Mouse (Mus musculus): Measurements from ENCODE around the gene Camta1.

Camta1 gene

DNA sequence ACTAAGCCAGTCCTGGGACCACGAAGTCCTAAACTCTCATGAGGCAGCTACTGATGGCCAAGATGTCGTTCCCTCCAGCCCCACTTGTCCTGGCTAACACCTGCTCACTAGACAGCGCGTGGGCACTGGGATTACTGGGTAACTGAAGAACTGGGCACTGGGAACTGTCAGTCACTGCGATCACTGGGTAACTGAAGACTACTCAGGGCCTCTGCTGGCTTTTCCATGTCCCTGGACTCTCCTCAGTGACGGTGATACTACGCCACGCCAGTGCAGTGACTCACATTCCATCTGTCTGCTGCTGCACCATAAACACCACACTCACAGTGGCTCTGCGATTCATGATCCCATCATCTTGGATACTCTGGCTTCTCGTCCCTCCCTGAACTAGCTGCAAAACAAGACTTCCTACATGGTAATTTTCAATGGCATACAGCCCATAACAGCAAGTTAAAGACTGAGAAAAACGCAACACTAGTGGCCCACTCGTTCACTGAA lies 81.7 kb downstream of the Camta1 start:
- DNase-seq (ENCODE audit: low spot score): no peak

DNA sequence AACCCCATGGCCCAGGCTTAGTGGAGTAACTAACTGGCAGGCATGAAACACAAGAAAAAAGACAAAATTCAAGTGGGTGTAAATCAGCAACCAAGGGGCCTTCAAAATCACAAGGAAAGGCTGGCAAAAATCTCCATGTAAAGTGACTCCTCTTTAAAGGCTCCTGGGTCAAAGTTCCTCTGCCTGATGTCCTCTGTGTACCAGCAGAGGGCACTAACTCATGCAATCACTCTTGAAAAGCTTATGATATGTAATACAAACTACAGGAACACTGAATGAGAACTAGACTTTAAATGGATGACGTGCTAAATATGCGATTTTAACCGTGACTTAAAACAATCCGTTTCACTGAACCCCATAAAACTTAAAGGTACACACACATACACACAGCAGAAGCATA lies 83.2 kb downstream of the Camta1 start:
- no peak for DNase-seq (ENCODE audit: low spot score)

DNA sequence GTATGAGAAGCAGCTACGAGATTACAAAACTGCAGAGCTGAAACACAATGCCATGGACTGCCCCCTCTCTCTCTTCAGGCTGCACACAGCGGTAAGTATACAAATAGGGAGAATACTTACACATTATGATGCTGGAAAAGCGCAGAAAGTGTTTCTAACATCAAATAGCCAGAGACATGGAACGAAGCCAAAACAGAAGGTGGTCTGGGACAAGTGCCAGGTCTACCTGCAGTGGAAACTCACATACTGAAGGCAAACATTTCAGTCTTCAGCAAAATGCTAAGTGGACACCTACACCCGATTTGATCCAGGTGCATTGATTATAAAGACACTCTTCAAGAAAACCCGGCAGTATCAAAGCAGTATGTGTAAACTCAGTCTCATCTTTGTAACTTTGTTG lies 84.2 kb downstream of the Camta1 start:
- DNase-seq (ENCODE audit: low spot score): no peak

DNA sequence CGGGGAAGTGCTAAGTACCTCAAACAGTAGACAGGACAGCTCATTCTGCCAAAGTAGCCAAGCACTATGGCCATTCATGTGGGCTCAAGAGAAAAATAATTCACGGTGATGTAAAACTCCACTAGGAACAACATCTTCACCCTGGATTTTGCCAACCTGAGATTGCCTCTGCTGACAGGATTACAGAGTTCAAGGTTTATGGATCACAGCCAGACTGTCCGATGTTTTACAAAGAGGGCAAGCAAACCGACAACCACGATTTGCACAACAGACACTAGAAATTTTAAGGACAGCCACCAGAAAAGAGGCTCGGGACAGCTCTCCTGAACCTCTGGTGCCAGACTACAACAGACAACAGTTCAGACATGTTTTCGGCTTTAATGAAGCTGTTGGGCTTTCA lies 86.2 kb downstream of the Camta1 start:
- no peak for DNase-seq (ENCODE audit: low spot score)

DNA sequence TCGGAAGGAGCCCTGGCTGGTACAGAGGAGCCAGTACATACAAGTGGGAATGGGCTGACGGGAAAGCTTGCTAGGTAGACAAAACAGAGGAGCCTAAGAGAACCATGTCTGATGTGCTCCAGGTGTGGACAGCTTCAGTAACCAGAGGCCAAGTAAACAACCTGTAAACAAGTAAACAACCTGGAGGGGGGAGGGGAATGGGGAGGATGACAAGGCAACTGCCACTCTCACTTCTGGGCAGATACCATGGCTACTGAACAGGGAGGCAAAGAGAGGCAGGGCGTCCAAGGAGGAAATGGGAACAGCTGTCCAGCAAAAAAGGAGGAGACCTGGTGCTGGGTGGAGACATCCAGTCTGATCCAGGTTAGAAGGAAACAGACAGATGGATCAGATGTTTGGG lies 88.0 kb downstream of the Camta1 start:
- DNase-seq (ENCODE audit: low spot score): no peak

DNA sequence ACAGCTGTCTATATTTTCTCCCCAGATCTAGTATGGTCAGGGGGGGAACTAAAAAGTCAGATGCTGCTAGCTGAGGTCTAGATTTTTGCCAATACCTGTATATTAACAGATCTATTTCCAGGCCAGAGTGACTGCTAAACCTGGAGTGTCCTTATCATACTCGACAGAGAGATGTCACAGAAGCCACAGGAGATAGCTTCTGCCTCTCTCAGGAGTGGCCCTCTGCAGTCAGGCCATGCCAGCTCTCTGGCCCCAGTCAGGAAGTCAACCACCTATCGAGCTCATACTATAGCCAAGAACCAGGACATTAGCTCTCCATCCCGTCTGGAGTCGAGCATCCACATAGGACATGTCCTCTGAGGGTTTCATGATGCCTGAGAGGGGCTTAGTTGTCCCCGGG lies 88.7 kb downstream of the Camta1 start:
- DNase-seq (ENCODE audit: low spot score): no peak

DNA sequence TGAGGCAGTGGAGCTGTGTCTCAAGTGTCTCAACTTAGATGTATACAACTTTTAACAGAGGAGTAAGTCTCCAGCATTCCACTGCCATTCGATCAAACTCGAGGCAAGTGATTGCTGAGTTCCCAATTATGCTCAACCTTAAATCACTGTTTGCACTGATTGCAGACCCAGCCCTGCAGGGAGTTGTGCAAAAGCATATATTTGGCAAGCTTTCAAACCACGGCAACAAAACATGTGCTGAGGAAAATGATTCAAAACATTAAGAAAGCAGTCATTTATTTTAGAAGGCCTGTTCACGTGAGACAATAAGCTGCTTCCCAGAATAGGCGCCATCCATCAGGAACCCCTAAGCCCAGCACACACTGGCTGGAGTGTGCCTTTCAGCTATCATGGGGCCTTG lies 91.0 kb downstream of the Camta1 start:
- no peak for DNase-seq (ENCODE audit: low spot score)

DNA sequence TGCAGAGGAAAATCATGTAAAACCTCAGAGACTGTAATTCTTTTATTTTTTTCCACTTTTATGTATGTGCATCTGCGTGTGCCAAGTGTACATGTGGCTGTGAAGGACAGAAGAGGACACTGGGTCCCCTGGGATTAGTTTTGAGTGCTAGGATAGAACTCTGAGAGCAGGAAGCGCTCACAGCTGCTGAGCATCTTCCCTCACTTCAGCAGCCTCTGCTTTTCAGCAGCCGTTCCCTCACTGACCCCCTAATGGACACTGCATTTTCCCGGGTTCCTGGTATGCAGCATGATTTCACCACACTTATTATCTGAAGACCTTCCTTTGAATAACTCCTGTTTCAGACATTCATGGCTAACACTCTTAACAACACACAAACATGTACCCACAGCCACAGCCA lies 93.9 kb downstream of the Camta1 start:
- no peak for DNase-seq (ENCODE audit: low spot score)

DNA sequence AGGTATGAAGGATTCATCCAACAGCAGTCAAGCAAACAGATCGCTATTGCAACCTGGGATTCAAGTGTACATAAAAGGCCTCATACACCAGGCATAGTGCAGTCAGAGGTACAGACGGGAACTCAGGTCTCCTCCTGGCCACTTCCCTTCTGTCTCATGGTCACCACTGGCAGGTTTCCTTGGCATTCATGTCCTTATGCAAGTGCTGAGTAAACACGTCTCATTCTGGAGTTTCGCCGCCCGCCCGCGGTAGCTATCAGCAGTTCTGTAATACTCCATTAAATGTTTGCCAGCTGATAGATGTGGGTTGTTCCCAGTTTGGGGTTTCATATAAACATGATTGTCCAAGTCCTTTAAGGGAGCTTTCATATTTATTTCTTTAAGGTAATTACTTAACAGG lies 94.3 kb downstream of the Camta1 start:
- DNase-seq (ENCODE audit: low spot score): no peak

DNA sequence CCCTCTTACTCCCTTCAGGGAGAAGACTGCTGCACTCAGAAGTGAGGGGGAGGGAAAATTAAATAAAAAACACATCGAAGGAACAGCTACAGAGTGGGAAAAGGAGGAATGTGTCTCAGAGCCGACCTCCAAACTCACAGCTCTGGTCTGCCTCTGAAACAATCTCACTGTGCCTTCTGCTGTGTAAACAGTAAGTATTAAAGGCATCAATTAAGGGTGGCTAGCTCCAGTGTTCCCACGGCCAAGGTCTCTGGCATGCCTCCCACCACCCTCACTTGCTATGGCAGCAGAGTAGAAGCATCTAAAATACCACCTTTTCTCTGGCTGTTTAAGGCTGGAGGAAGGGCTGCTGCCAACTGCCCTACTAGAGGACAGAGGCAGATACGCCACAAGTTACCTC lies 96.3 kb downstream of the Camta1 start:
- no peak for DNase-seq (ENCODE audit: low spot score)

DNA sequence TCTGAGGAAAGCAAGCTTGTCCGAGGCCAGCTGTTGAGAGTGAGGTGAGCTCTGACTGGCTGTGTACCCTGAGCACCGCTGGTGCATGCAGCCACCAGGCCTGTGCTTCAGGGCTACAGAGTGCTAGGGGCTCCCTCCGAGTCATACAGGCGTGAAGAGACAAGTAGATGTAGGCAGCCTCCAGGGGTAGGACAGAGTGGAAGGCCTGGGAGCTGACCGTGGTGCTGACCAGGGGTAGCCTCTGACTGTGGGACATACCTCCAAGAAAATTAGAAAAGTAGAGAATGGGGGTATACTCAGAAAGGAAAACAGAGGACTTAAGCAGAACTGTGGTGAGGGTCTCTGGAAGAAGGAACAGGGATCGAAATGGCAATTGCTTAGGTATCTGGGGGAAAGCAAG lies 97.7 kb downstream of the Camta1 start:
- DNase-seq (ENCODE audit: low spot score): no peak

DNA sequence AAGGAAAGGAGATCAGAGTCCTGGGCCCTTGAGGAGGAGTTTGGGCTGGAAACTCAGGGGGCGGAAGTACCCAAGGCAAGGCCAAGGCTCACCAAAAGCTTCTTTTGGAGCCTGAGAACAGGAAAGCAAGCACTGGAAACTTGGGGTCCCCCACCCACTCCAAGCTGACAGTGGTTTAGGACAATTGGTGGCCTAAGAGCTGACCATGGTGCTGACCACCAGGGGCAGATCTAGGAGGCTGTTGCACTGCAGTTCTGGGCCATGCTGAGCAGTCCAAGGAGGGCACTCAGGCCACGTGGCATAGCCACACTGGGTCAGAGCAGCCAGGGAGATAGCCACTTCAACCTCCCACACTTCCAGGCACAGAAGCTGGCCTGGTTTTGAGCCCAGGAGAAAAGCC lies 102.6 kb downstream of the Camta1 start:
- no peak for DNase-seq (ENCODE audit: low spot score)

DNA sequence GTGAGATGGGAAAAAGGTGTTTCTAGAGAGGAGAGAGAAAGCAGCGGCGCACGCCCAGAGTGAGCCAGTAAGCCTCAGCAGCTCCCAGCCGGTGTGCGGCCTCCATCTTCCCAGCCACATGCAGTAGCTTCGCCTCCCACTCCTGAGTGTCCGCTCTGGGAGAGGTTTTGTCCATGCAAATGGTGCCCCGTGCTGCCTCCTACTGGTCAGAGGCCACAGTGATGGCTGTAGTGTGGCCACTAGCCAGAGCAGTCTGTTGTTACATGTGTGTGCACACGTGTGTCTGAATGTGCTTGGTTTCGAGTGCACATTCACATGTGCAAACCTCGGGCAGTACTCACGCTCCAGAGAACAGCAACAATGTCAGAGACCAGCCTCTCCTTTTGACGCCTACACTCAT lies 103.3 kb downstream of the Camta1 start:
- no peak for DNase-seq (ENCODE audit: low spot score)

DNA sequence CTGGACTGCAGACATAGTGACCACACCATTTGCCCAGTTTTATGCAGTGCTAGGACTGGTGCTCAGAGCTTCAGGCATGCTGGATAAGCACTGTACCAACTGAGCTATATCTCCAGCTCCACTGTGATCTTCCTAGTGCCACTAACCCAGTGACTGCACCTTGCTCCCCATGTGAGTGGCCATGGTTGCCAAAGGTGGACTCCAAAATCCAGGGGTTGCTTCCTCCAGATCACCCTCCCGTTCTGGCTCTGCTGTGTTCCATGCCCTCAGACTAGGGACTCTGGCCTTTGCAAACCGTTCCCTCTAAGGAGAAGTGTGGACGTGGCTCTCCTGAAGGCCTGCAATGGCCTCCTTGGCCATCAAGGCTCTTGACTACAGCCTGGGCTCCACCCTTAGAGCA lies 104.4 kb downstream of the Camta1 start:
- DNase-seq (ENCODE audit: low spot score): no peak

DNA sequence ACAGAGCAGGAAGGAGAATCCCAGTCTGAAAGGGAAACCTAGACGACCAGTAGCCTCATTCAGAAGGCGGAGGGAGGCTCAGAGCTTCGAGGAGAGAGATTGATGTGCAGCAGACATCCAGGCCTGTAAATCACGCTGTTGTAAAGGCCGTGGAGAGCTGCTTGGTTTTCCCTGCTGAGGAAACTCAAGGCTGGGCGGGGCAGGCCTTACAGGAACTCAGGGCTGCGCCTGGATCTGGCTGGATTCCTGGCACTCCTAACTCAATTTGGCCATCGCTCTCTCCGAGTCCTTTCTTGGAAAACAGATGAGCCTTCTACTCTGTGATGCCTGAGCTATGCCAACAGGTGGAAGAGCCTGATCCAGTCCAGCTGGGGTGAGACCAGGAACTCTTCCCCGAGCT lies 105.3 kb downstream of the Camta1 start:
- no peak for DNase-seq (ENCODE audit: low spot score)

DNA sequence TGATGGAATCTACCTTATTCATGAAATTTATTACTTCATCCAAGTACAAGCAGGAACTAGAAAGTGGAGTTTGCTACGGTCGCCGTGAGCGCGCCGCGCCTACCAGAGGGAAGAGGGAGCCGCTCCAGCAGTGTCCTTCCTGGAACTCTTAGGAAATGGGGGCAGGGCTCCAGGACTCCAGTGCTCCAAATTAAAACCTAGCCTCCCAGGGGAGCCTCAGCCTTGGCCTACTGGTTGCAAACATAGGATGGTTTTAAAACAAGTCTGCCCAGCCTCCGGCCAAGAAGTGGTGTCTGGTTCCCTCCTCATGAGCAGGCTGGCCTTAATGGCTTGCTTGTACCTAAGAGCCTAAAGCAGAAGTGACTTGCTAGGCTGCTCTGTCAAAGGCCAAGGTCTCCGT lies 108.4 kb downstream of the Camta1 start:
- DNase-seq (ENCODE audit: low spot score): no peak

DNA sequence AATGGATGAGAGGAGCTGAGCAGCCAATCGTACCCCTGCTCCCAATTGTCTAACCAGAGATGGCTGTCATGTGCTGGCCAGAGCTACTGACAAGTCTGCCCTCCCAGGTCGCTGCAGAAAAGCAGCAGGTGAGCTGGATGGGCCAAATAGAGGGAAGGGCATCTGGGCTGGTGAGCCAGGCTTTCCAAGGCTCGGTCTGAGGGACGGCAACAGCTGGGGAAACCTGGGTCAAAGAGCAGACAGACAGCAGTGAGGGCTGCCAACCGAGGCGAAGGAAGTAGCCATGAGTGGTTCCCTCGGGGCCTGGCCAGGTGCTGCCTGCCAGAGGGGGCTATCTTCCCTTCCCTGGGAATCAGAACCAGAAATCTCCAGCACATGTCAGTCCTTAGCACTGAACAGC lies 109.1 kb downstream of the Camta1 start:
- DNase-seq (ENCODE audit: low spot score): no peak

DNA sequence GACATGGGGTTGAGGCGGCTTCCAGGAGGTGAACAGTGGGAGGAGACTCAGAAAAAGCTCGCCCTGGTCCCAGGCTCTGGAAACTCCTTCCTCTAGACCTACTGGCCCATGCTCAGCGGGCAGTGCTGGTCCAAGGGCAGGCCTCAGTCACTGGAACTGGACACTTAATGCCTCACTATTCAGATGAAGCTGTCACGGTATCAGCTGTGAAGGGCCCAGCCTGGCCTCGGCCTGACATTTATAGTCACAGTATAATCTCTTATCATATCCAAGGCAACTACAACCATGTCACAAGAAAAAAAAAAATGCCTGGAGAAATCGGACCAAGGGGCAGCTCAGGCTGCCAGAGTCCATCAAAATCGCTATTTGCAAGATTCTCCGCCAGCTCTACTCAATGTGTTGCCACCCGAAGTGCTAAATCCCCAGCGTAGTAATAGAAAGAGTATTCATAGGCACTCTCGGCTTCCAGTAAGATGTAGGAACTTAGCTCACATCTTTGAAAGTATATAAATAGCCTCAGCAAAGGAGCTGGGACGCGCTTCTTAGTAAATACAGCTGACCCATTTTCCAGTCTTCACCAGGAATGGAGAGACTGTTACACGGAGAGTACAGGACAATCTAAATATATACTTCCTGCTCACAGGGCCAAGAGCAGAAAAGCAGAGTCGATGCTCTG lies 110.3 kb downstream of the Camta1 start:
- DNase-seq (ENCODE audit: low spot score): no peak

DNA sequence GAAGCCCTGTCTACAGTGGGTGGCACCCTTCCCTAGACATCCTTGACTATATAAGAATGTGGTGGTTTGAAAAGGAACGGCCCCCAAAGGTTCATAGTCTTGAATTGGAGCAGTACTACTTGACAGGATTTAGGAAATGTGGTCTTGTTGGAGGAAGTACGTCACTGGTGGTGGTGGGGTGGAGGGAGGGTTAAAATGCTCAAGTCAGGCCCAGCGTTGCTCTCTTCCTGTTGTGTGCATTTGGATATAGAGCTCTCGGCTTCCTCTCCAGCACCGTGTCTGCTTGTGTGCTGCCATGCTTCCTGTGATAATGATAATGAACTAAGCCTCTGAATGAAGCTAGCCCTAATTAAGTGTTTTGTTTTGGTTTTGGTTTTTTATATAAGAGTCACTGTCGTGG lies 114.0 kb downstream of the Camta1 start:
- no peak for DNase-seq (ENCODE audit: low spot score)

DNA sequence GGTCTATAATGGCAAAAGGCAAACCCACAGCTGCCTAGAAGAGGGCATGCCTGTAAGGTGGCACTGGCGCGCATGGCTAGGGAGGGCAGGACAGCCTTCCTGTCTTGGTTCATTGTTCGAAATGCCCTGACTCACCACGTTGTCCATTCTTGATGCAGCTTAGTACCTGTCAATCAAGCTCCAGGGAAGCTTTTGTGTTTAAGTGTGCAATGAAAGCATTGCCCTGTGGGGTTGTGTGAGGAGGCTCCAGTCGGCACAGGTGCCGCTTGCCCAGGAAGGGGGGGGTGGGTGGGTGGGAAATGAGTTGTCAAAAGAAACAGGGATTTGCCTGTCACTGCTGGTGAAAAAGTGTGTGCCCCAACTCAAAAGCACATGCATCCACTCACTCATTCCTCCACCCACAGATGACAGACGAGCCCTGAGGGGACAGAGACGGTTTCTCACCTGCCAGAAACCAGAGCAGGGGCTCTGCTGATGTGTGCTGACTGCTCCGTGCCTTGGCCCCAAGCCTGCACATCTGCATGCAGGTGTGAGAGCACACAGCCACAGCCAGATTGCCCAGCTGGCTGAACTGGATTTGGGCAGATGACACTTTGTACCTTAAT lies 115.6 kb downstream of the Camta1 start:
- no peak for DNase-seq (ENCODE audit: low spot score)

DNA sequence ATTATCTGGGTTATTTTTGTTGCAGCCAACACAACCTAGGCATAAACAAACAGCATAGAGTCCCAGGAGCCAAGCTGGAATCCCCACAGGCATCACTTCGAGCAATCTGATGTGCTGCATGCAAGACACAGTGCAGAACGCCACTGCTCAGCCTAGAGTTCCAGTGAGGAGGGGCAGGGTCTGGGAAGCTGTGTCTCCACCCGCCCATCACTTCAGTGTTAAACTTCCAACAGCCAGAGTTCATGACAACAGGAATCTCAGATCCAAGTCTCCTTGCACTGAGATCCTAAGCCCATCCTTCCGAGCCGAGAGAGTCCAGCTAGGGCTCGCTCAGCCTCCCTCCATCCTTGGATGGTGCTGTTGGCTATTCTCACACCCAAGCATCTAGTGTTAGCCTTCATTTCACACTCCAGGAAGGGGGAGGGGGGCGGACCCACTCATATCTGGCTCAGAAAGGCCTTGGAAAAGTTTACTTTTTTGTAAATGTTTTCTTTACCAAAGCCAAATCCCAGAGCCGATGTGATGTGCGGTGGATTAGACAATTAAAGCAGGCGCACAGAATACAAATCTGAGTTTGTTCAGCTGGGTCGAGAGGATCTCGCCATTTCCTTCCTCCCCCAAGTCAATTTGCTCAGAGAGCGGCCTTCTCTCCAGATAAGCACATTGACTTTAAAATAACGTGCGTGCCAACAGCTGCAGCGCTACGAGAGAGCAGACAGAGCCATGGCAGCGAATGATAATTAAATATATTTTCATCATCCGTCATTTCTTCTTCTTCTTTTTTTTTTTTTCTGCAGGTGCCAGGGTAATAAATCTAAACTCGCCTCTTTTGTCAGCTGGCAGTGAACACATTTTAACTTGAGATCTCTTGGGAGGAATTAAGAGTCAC lies 120.2 kb downstream of the Camta1 start:
- no peak for DNase-seq (ENCODE audit: low spot score)

DNA sequence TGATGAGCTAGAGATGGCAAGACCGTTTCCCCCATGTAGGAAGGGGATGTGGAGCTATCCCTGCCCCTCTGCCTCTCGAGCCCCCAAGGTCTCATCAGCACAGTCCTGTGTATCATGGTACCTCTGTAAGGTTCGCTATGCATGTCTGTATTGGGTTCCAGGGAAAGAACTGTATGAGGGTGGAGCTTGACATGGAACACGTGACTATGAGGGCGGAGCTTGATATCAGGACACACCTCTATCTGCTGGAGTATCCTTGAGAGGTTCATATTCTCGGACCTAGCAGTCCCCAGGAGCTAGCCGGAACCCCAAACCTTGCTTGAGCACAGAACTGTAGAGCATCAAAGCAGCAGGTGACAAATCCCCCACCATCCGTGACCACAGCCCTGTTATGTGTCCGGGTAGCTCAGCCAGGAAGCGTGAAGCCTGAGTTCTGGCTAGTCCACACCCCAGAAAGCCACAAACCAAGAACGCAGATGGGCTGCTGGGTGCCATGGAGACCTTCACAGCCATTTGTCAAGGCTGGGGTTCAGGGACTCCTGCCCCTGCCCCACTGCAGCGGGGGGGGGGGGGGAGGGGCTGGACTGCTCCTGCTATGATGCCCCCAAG lies 122.2 kb downstream of the Camta1 start:
- no peak for DNase-seq (ENCODE audit: low spot score)

DNA sequence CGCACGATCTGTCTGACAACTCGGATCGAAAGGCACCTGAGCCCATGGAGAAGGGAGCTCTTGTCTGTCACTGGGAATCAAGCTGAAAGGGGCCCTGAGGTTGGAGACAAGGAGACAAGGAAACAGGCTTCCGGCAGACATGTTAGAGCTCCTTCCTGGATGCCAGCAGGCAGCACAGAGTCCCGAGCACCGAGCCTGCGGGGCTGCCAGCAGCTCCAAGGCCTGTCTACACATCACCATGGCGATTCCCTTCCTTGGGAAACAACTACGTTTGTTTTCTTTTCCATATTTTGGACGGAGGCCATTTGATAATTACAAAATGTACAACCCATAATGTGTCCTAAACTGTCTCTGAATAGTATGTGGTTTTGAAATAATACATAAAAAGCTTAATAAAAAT lies 122.8 kb downstream of the Camta1 start:
- no peak for DNase-seq (ENCODE audit: low spot score)

All from T-cell, adult 2 months (primary cell).